Mouse (Mus musculus) kidney, postnatal 0 days (tissue): ENCODE data around the gene Olfr1340. TPM values are rescaled to one million over a fixed set of nuclear protein-coding genes. Genes with fewer than 3 reads are reported as not detected.

Experiments
- ATAC-seq: fragments of 200-750 bp; cut with Nextera tagmentation; replicated peaks from 2 replicates; pipeline ENCODE4 v1.8.0; 2017; ENCODE audit warnings: low read depth, moderate number of reproducible peaks, moderate TSS enrichment, moderate library complexity; ENCODE audit not compliant: low FRiP score
- DNase-seq: peaks from one replicate; pipeline ENCODE4 v3.0.0-alpha.2; 2016; ENCODE audit warnings: low spot score
- H3K27ac ChIP-seq: fragments of 300-500 bp; sonication (generic); 2 replicates; pipeline ENCODE4 v1.5.1; 2014; ENCODE audit warnings: mild to moderate bottlenecking
- H3K27me3 ChIP-seq: fragments of 300-500 bp; sonication (generic); 2 replicates; pipeline ENCODE4 v1.6.1; 2014; ENCODE audit warnings: low read length, mixed read lengths; ENCODE audit not compliant: insufficient read depth
- H3K36me3 ChIP-seq: fragments of 300-500 bp; sonication (generic); 2 replicates; pipeline ENCODE4 v1.6.1; 2014; ENCODE audit warnings: low read length, mixed read lengths; ENCODE audit not compliant: insufficient read depth
- H3K4me1 ChIP-seq: fragments of 300-500 bp; sonication (generic); replicated peaks from 2 replicates; pipeline ENCODE4 v1.6.1; 2014; ENCODE audit warnings: antibody characterized with exemption, low read length, mixed read lengths; ENCODE audit not compliant: insufficient read depth
- H3K4me2 ChIP-seq: fragments of 300-500 bp; sonication (generic); 2 replicates; pipeline ENCODE4 v1.6.1; 2014; ENCODE audit warnings: mild to moderate bottlenecking, low read length, moderate library complexity, mixed read lengths
- H3K4me3 ChIP-seq: fragments of 300-500 bp; sonication (generic); replicated peaks from 2 replicates; pipeline ENCODE4 v1.5.1; 2014; ENCODE audit warnings: low read depth, low read length
- H3K9ac ChIP-seq: fragments of 300-500 bp; sonication (generic); 2 replicates; pipeline ENCODE4 v1.6.1; 2014; ENCODE audit warnings: low read depth, low read length
- H3K9me3 ChIP-seq: fragments of 300-500 bp; sonication (generic); replicated peaks from 2 replicates; pipeline ENCODE4 v1.6.1; 2016; ENCODE audit warnings: low read length, inconsistent platforms, mixed read lengths
- CTCF ChIP-seq: IDR thresholded peaks from 2 replicates; pipeline ENCODE4 v1.5.1; 2016; ENCODE audit warnings: antibody characterized with exemption, low read depth, mild to moderate bottlenecking, moderate library complexity
- WGBS: fragments of 180-500 bp; shearing (Covaris S2); extraction: QIAGEN DNeasy Blood & Tissue Kit; methylation state at CpG from one replicate; pipeline ENCODE4 v1.1.7; 2014; 5-methylcytosine and 5-hydroxymethylcytosine counted together
- polyA plus RNA-seq: library from polyadenylated mRNA; unstranded; fragments of >200 nt; fragmentation: Nextera tagmentation; extraction: Ambion mirVana; gene quantifications from 2 replicates; pipeline ENCODE4 v1.2.1, GENCODE M21; 2015

Olfr1340 gene
- not detected in 2 replicates for polyA plus RNA-seq

GRCm38 (mm10) chr4:118719838-118720237, at the start of gene Olfr1340:
TSS of gene Olfr1340 (plus strand) at chr4:118720138.
- Histone ChIP-seq H3K9me3 (no peaks in the 10 kb centered on the region), H3K27ac (no peak within 1 kb of the TSS), H3K4me2 (no peak within 1 kb of the TSS), H3K4me3 (no peak within 1 kb of the TSS), H3K9ac (no peak within 1 kb of the TSS), H3K4me1 (no peaks in the 10 kb centered on the region), H3K27me3 (no peaks in the 10 kb centered on the region), H3K36me3 (no peaks in the 10 kb centered on the region)
- DNase-seq (no peak), ATAC-seq (no peak)
- no peak for TF ChIP-seq CTCF

GRCm38 (mm10) chr4:118687086-118687485, 32.9 kb upstream of the Olfr1340 start:
- Histone ChIP-seq H3K4me1 (no peaks in the 10 kb centered on the region), H3K9ac (no peak overlapping the region), H3K27me3 (no peaks in the 10 kb centered on the region), H3K4me3 (no peak overlapping the region), H3K9me3 (no peaks in the 10 kb centered on the region), H3K36me3 (no peaks in the 10 kb centered on the region), H3K4me2 (no peak overlapping the region), H3K27ac (no peak overlapping the region)
- 30% methylated on average over 2 of the region's 2 CpGs for WGBS
- no peak for DNase-seq
- TF ChIP-seq CTCF = no peak
- no peak for ATAC-seq

- no peak within 1 kb of the TSS for H3K27ac ChIP-seq
- no peak for TF ChIP-seq CTCF
- no peak within 1 kb of the TSS for H3K4me3 ChIP-seq
- H3K9me3 ChIP-seq = no peaks in the 10 kb centered on the region
- DNase-seq = peak; percentile 0
- H3K4me1 ChIP-seq = no peaks in the 10 kb centered on the region
- 32% methylated on average over 12 of the region's 12 CpGs for WGBS
- no peaks in the 10 kb centered on the region for H3K27me3 ChIP-seq
- H3K9ac ChIP-seq = no peak within 1 kb of the TSS
- no peak; the same call in 1 of the 2 replicates for ATAC-seq
- H3K36me3 ChIP-seq = no peaks in the 10 kb centered on the region
- no peak within 1 kb of the TSS for H3K4me2 ChIP-seq
These were observed 27.4 kb upstream of the Olfr1340 start, which contains the start of gene Olfr1342 for GRCm38 (mm10) chr4:118692412-118692973. TSS of gene Olfr1342 (minus strand) at chr4:118692756.

GRCm38 (mm10) chr4:118693812-118694211, 26.1 kb upstream of the Olfr1340 start:
- H3K9ac ChIP-seq = no peak overlapping the region
- DNase-seq = no peak
- H3K27ac ChIP-seq = no peak overlapping the region
- H3K9me3 ChIP-seq = no peaks in the 10 kb centered on the region
- no peaks in the 10 kb centered on the region for H3K36me3 ChIP-seq
- no peaks in the 10 kb centered on the region for H3K27me3 ChIP-seq
- ATAC-seq = no peak
- H3K4me1 ChIP-seq = no peaks in the 10 kb centered on the region
- no peak overlapping the region for H3K4me2 ChIP-seq
- WGBS = 31% methylated on average over 2 of the region's 2 CpGs
- no peak for TF ChIP-seq CTCF
- no peak overlapping the region for H3K4me3 ChIP-seq

GRCm38 (mm10) chr4:118703223-118703622, 16.7 kb upstream of the Olfr1340 start, which contains the start of gene Olfr1341:
TSS of gene Olfr1341 (plus strand) at chr4:118703523.
- 74% methylated on average over 3 of the region's 3 CpGs for WGBS
- no peak for DNase-seq
- ATAC-seq = no peak
- Histone ChIP-seq H3K36me3 (no peaks in the 10 kb centered on the region), H3K9me3 (no peaks in the 10 kb centered on the region), H3K9ac (no peak within 1 kb of the TSS), H3K27me3 (no peaks in the 10 kb centered on the region), H3K4me3 (no peak within 1 kb of the TSS), H3K4me2 (no peak within 1 kb of the TSS), H3K4me1 (no peaks in the 10 kb centered on the region), H3K27ac (no peak within 1 kb of the TSS)
- TF ChIP-seq CTCF = no peak

- Histone ChIP-seq H3K4me3 (no peak overlapping the region), H3K36me3 (no peaks in the 10 kb centered on the region), H3K4me1 (no peaks in the 10 kb centered on the region), H3K4me2 (no peak overlapping the region), H3K9me3 (no peaks in the 10 kb centered on the region), H3K27me3 (no peaks in the 10 kb centered on the region), H3K27ac (no peak overlapping the region), H3K9ac (no peak overlapping the region)
- no peak for TF ChIP-seq CTCF
- ATAC-seq (no peak), DNase-seq (no peak)
- WGBS = 78% methylated on average over 5 of the region's 5 CpGs
These were observed 11.9 kb upstream of the Olfr1340 start for GRCm38 (mm10) chr4:118708086-118708485.

- DNase-seq (no peak), ATAC-seq (no peak)
- Histone ChIP-seq H3K9ac (no peak overlapping the region), H3K4me3 (no peak overlapping the region), H3K27me3 (no peaks in the 10 kb centered on the region), H3K9me3 (no peaks in the 10 kb centered on the region), H3K4me1 (no peaks in the 10 kb centered on the region), H3K27ac (no peak overlapping the region), H3K4me2 (no peak overlapping the region), H3K36me3 (no peaks in the 10 kb centered on the region)
- 48% methylated on average over 1 of the region's 1 CpGs for WGBS
- no peak for TF ChIP-seq CTCF
These were observed 8.3 kb upstream of the Olfr1340 start for GRCm38 (mm10) chr4:118711656-118712055.
